ENCODE assay signal across 19 mouse cellular contexts in genomic region chr19:3458331-3459099, GRCm38 (mm10). TPM values are rescaled to one million over a fixed set of nuclear protein-coding genes. Genes with fewer than 3 reads are reported as not detected.
DNase-seq lines count a peak whose midpoint lies in the region; ATAC-seq and TF ChIP-seq lines count a peak whose summit lies in the region.
"Had no signal": no experiment of that assay in that cellular context is flagged by ENCODE, and none has a peak within 500 bp of the region (broad histone marks: within the 10 kb centered on the region; RNA-seq: fewer than 3 reads in every experiment).

No protein-coding gene starts in this region.

- H3K79me2 ChIP-seq in liver, adult 2 months (ENCODE audit: control insufficient read depth, insufficient read depth, low read length): no peaks in the 10 kb centered on the region
- no peaks in the 10 kb centered on the region for H3K79me2 ChIP-seq in heart, adult 2 months (replicated peaks; ENCODE audit: control insufficient read depth, insufficient read depth, low read length)

- no peaks in the 10 kb centered on the region for H3K27me3 ChIP-seq in kidney, adult 2 months (replicated peaks; ENCODE audit: control insufficient read depth, insufficient read depth, low read length)
- H3K27me3 ChIP-seq in liver, adult 2 months (ENCODE audit: control insufficient read depth, insufficient read depth, low read length): no peaks in the 10 kb centered on the region
- no peaks in the 10 kb centered on the region for H3K27me3 ChIP-seq in liver, postnatal 0 days (ENCODE audit: insufficient read depth, low read length)
- no peaks in the 10 kb centered on the region for H3K27me3 ChIP-seq in heart, adult 2 months (ENCODE audit: control insufficient read depth, insufficient read depth, low read length)
- H3K27me3 ChIP-seq: forebrain, embryonic 13.5 days; heart, embryonic 12.5 days had no signal

- no peak for TF ChIP-seq POLR2A in kidney, adult 2 months (IDR thresholded peaks at IDR 0.05; ENCODE audit: low read depth, low read length)
- TF ChIP-seq POLR2A in liver, adult 2 months (IDR thresholded peaks at IDR 0.05; ENCODE audit: extremely low read depth, insufficient read depth, low read length): no peak
- TF ChIP-seq POLR2A in heart, adult 2 months (IDR thresholded peaks at IDR 0.05; ENCODE audit: insufficient read depth, low read depth, low read length): no peak

- no peak overlapping the region for H3K4me3 ChIP-seq in kidney, adult 2 months (ENCODE audit: insufficient read depth, low read depth, low read length)
- no peak overlapping the region for H3K4me3 ChIP-seq in liver, adult 2 months (ENCODE audit: insufficient read depth, low read depth, low read length)
- no peak overlapping the region for H3K4me3 ChIP-seq in liver, postnatal 0 days (ENCODE audit: low read depth, low read length)
- H3K4me3 ChIP-seq in heart, adult 2 months: no peak overlapping the region
- H3K4me3 ChIP-seq: embryonic facial prominence, embryonic 10.5 days; forebrain, embryonic 13.5 days; heart, embryonic 12.5 days; hindbrain, embryonic 10.5 days had no signal

- no peak overlapping the region for H3K27ac ChIP-seq in kidney, adult 2 months (ENCODE audit: insufficient read depth, low read depth, low read length)
- H3K27ac ChIP-seq in liver, adult 2 months (replicated peaks; ENCODE audit: insufficient read depth, low read depth, low read length): no peak overlapping the region
- no peak overlapping the region for H3K27ac ChIP-seq in liver, postnatal 0 days (ENCODE audit: low read depth)
- H3K27ac ChIP-seq in heart, adult 2 months: no peak overlapping the region
- H3K27ac ChIP-seq: embryonic facial prominence, embryonic 10.5 days; forebrain, embryonic 13.5 days; hindbrain, embryonic 10.5 days; hindbrain, embryonic 14.5 days had no signal

- no peaks in the 10 kb centered on the region for H3K9me3 ChIP-seq in liver, postnatal 0 days (ENCODE audit: low read length)
- H3K9me3 ChIP-seq: embryonic facial prominence, embryonic 10.5 days; forebrain, embryonic 13.5 days; heart, embryonic 12.5 days; hindbrain, embryonic 10.5 days had no signal

- no peak overlapping the region for H3K4me2 ChIP-seq in liver, postnatal 0 days (ENCODE audit: low read depth, low read length)
- H3K4me2 ChIP-seq: forebrain, embryonic 13.5 days; heart, embryonic 12.5 days; hindbrain, embryonic 14.5 days had no signal

- no peak for ATAC-seq in liver, postnatal 0 days
- ATAC-seq: forebrain, embryonic 13.5 days; forebrain, postnatal 0 days had no signal

- WGBS in kidney, adult 2 months: 62% methylated on average over 6 of the region's 6 CpGs
- WGBS in liver, adult 2 months: 74% methylated on average over 6 of the region's 6 CpGs
- WGBS in liver, postnatal 0 days (ENCODE audit: insufficient replicate concordance): 86% methylated on average over 6 of the region's 6 CpGs
- WGBS in heart, adult 2 months: 78% methylated on average over 6 of the region's 6 CpGs

- DNase-seq in adrenal gland, postnatal 10 days: peak; percentile 74
- DNase-seq in adrenal gland, postnatal 4 days (ENCODE audit: low spot score in 2 of 2): no peak
- peak; percentile 55 for DNase-seq in kidney, adult 2 months
- no peak for DNase-seq in kidney, adult 18-20 months
- DNase-seq in liver, adult 2 months (ENCODE audit: extremely low read depth, low read depth, low spot score): peak; percentile 20
- no peak for DNase-seq in liver, postnatal 0 days
- no peak for DNase-seq in heart, adult 2 months
- DNase-seq: cerebellum, adult 2 months; cerebellum, postnatal 10 days; forebrain, postnatal 0 days; gastrocnemius, postnatal 14 days had no signal

- H3K4me1 ChIP-seq in kidney, adult 2 months (ENCODE audit: control insufficient read depth, insufficient read depth, low read length): 0 out of 2 replicates have a peak, but pooled peaks cover 5% of the 10 kb centered on the region
- no peaks in the 10 kb centered on the region; the same call in 1 of the 2 replicates for H3K4me1 ChIP-seq in liver, adult 2 months (ENCODE audit: control insufficient read depth, insufficient read depth, low read length)
- H3K4me1 ChIP-seq in liver, postnatal 0 days (ENCODE audit: insufficient read depth): no peaks in the 10 kb centered on the region
- H3K4me1 ChIP-seq in heart, adult 2 months (ENCODE audit: control insufficient read depth, insufficient read depth, low read length): no peaks in the 10 kb centered on the region
- H3K4me1 ChIP-seq: embryonic facial prominence, embryonic 10.5 days; forebrain, embryonic 13.5 days; heart, embryonic 12.5 days; hindbrain, embryonic 10.5 days had no signal

- intact Hi-C loops in heart, adult 2 months (cut with DNase I): no loop called here

- no peak for TF ChIP-seq CTCF in kidney, adult 2 months (conservative IDR thresholded peaks at IDR 0.05; ENCODE audit: insufficient read depth, insufficient read length, low read depth, low read length)
- TF ChIP-seq CTCF in liver, adult 2 months (IDR thresholded peaks at IDR 0.05; ENCODE audit: low read depth, low read length): no peak
- TF ChIP-seq CTCF in liver, postnatal 0 days (IDR thresholded peaks at IDR 0.05; ENCODE audit: low read depth): no peak
- no peak for TF ChIP-seq CTCF in heart, adult 2 months (IDR thresholded peaks at IDR 0.05)

- peaks cover 10% of the 10 kb centered on the region for H3K36me3 ChIP-seq in kidney, adult 2 months (ENCODE audit: control insufficient read depth, insufficient read depth, low read length)
- peaks cover 58% of the 10 kb centered on the region for H3K36me3 ChIP-seq in liver, adult 2 months (ENCODE audit: control insufficient read depth, insufficient read depth, low read length)
- H3K36me3 ChIP-seq in liver, postnatal 0 days (replicated peaks; ENCODE audit: insufficient read depth, low read length): peaks cover 88% of the 10 kb centered on the region
- H3K36me3 ChIP-seq in heart, adult 2 months (ENCODE audit: control insufficient read depth, insufficient read depth, low read length): no peaks in the 10 kb centered on the region

- TF ChIP-seq EP300 in liver, postnatal 0 days (IDR thresholded peaks at IDR 0.05; ENCODE audit: low read depth): no peak
- TF ChIP-seq EP300 in heart, adult 2 months (IDR thresholded peaks at IDR 0.05; ENCODE audit: insufficient read depth, low read depth, low read length): no peak

- no peak overlapping the region for H3K9ac ChIP-seq in liver, adult 2 months (ENCODE audit: low read depth, low read length)
- no peak overlapping the region for H3K9ac ChIP-seq in liver, postnatal 0 days (replicated peaks)
- no peak overlapping the region for H3K9ac ChIP-seq in heart, adult 2 months (ENCODE audit: low read depth, low read length)
- H3K9ac ChIP-seq: forebrain, embryonic 13.5 days; forebrain, postnatal 0 days; heart, embryonic 12.5 days; hindbrain, embryonic 14.5 days had no signal

RNA-seq across cellular contexts. Expression of gene Gal, which starts 44.2 kb away (rescaled TPM):
- 10 to 100 TPM; 15.8 to 18.0 TPM for total RNA-seq in adrenal gland, postnatal 10 days (2021)
- total RNA-seq in adrenal gland, postnatal 4 days (2021): 10 to 100 TPM in 1 of 2 experiments, 1 to 10 TPM in 1; 9.1 to 12.4 TPM
- polyA plus RNA-seq in kidney, adult 2 months (2012; rRNA removed): 0.14 and 0.78 TPM in 2 replicates
- total RNA-seq in liver, adult 2 months (2014; rRNA removed): 0.28 TPM in 1 of 2 replicates, not detected in the other
- polyA plus RNA-seq in liver, adult 2 months (2012; rRNA removed): not detected in 2 replicates
- 0.14 TPM in 1 of 2 replicates, not detected in the other for polyA plus RNA-seq in liver, postnatal 0 days (2015; fragmentation: Nextera tagmentation; extraction: Ambion mirVana)
- total RNA-seq in heart, adult 2 months (2021): not detected
- polyA plus RNA-seq in heart, adult 2 months (2012; rRNA removed): 0.14 TPM in 1 of 2 replicates, not detected in the other
- total RNA-seq: heart, adult 8-10 months; heart, postnatal 25 days had no signal
- polyA plus RNA-seq: C2C12 had no signal

Comparison
In these comparisons a context has a peak if more than half of its experiments do, and no peak if none do; other contexts are left out.
1. DNase-seq: peak in adrenal gland, postnatal 10 days (single experiment), kidney, adult 2 months (single experiment) and liver, adult 2 months (single experiment); none in adrenal gland, postnatal 4 days (0 of 2), kidney, adult 18-20 months (single experiment), liver, postnatal 0 days (single experiment) and heart, adult 2 months (0 of 2).